ENCODE assay signal across 26 mouse cellular contexts in genomic region chr8:110967326-110967725, GRCm38 (mm10). TPM values are rescaled to one million over a fixed set of nuclear protein-coding genes. Genes with fewer than 3 reads are reported as not detected.
DNase-seq lines count a peak whose midpoint lies in the region; ATAC-seq and TF ChIP-seq lines count a peak whose summit lies in the region.
"Had no signal": no experiment of that assay in that cellular context is flagged by ENCODE, and none has a peak within 500 bp of the region (broad histone marks: within the 10 kb centered on the region; RNA-seq: fewer than 3 reads in every experiment).

No protein-coding gene starts in this region.

- H3K27me3 ChIP-seq in cerebellum, adult 2 months (ENCODE audit: control insufficient read depth, insufficient read depth, low read length), result no peaks in the 10 kb centered on the region
- no peaks in the 10 kb centered on the region for H3K27me3 ChIP-seq in forebrain, embryonic 16.5 days (replicated peaks; ENCODE audit: control insufficient read depth, insufficient read depth, low read length)
- H3K27me3 ChIP-seq: embryonic facial prominence, embryonic 13.5 days; forebrain, embryonic 13.5 days; heart, embryonic 13.5 days; hindbrain, embryonic 13.5 days; limb, embryonic 15.5 days; liver, embryonic 15.5 days; lung, embryonic 15.5 days; neural tube, embryonic 13.5 days had no signal

- no peak overlapping the region for H3K4me2 ChIP-seq in forebrain, embryonic 16.5 days (ENCODE audit: low read length)
- H3K4me2 ChIP-seq: embryonic facial prominence, embryonic 13.5 days; forebrain, embryonic 13.5 days; heart, embryonic 13.5 days; hindbrain, embryonic 13.5 days; limb, embryonic 15.5 days; liver, embryonic 15.5 days; lung, embryonic 15.5 days; neural tube, embryonic 13.5 days had no signal

- DNase-seq in heart, adult 11 months, result peak; percentile 92
- DNase-seq in heart, postnatal 10 days, result no peak
- DNase-seq in cerebellum, adult 11 months, result peak; percentile 67
- DNase-seq in cerebellum, adult 2 months, result peak; percentile 76 to 90
- DNase-seq in cerebellum, postnatal 25 days, result peak; percentile 74 to 82
- no peak for DNase-seq in c-Kit-positive CD71-positive TER-119-positive erythroid progenitor cells, embryonic 14.5 days (ENCODE audit: low spot score)
- DNase-seq: embryo, embryonic 11 days; gastrocnemius, postnatal 25 days; kidney, adult 18-20 months; left cerebral cortex, postnatal 4 days; thymus, adult 2 months; thymus, postnatal 4 days had no signal

- no peak overlapping the region for H3K9ac ChIP-seq in forebrain, embryonic 16.5 days (replicated peaks; ENCODE audit: low read depth, low read length)
- H3K9ac ChIP-seq: embryonic facial prominence, embryonic 13.5 days; forebrain, embryonic 13.5 days; heart, embryonic 13.5 days; hindbrain, embryonic 13.5 days; limb, embryonic 15.5 days; liver, embryonic 15.5 days; lung, embryonic 15.5 days; neural tube, embryonic 13.5 days had no signal

- no peak overlapping the region for H3K27ac ChIP-seq in cerebellum, adult 2 months (ENCODE audit: insufficient read depth, low read length)
- H3K27ac ChIP-seq in forebrain, embryonic 16.5 days (ENCODE audit: low read length), result no peak overlapping the region
- H3K27ac ChIP-seq: embryonic facial prominence, embryonic 13.5 days; forebrain, embryonic 13.5 days; heart, embryonic 13.5 days; hindbrain, embryonic 13.5 days; limb, embryonic 15.5 days; liver, embryonic 15.5 days; lung, embryonic 15.5 days; neural tube, embryonic 13.5 days had no signal

- no peak overlapping the region for H3K4me3 ChIP-seq in cerebellum, adult 2 months (replicated peaks; ENCODE audit: insufficient read depth, low read depth, low read length)
- no peak overlapping the region for H3K4me3 ChIP-seq in forebrain, embryonic 16.5 days (replicated peaks; ENCODE audit: low read length)
- H3K4me3 ChIP-seq: embryonic facial prominence, embryonic 13.5 days; forebrain, embryonic 13.5 days; heart, adult 2 months; heart, embryonic 13.5 days; hindbrain, embryonic 13.5 days; limb, embryonic 15.5 days; liver, embryonic 15.5 days; lung, embryonic 15.5 days; myocyte; neural tube, embryonic 13.5 days had no signal

- no peak for ATAC-seq in forebrain, embryonic 16.5 days
- ATAC-seq: activated CD4-positive, CD25-positive, alpha-beta regulatory T cell, adult 4 months; forebrain, embryonic 13.5 days; inflammation-experienced regulatory T-cells, adult 6 months; midbrain, embryonic 16.5 days had no signal

- intact Hi-C loops in heart, postnatal 10 days (cut with DNase I), result loop anchor here (5.0 kb wide), 1 partner anchor 65 kb away; the partner anchor contains the start of gene Fuk

- peaks cover 5% of the 10 kb centered on the region for H3K36me3 ChIP-seq in forebrain, embryonic 16.5 days (ENCODE audit: control insufficient read depth, insufficient read depth)
- H3K36me3 ChIP-seq: lung, embryonic 15.5 days had no signal

- H3K4me1 ChIP-seq in cerebellum, adult 2 months (ENCODE audit: control insufficient read depth, insufficient read depth, low read length), result peaks cover 22% of the 10 kb centered on the region
- peaks cover 19% of the 10 kb centered on the region for H3K4me1 ChIP-seq in forebrain, embryonic 16.5 days (replicated peaks; ENCODE audit: control insufficient read depth, insufficient read depth, low read length)

- no peak for TF ChIP-seq POLR2A in cerebellum, adult 2 months (IDR thresholded peaks at IDR 0.05; ENCODE audit: borderline replicate concordance, insufficient read depth, low read length)

- H3K9me3 ChIP-seq in forebrain, embryonic 16.5 days (ENCODE audit: control insufficient read depth, low read length), result no peaks in the 10 kb centered on the region
- H3K9me3 ChIP-seq: embryonic facial prominence, embryonic 13.5 days; forebrain, embryonic 13.5 days; heart, embryonic 13.5 days; hindbrain, embryonic 13.5 days; limb, embryonic 15.5 days; liver, embryonic 15.5 days; lung, embryonic 15.5 days; neural tube, embryonic 13.5 days had no signal

- TF ChIP-seq CTCF in cerebellum, adult 2 months (IDR thresholded peaks at IDR 0.05; ENCODE audit: borderline replicate concordance, insufficient read depth, low read depth, low read length), result no peak

- WGBS in cerebellum, adult 2 months, result 5% methylated on average over 9 of the region's 9 CpGs
- WGBS in forebrain, embryonic 16.5 days, result 72% methylated on average over 9 of the region's 9 CpGs

RNA-seq across cellular contexts. Expression of gene Ddx19a, which starts 30.3 kb away (rescaled TPM):
- 10 to 100 TPM; 39.2 to 41.1 TPM for total RNA-seq in heart, postnatal 10 days (2021)
- 29.4 and 32.1 TPM in 2 replicates for polyA plus RNA-seq in cerebellum, adult 2 months (2012; rRNA removed)
- polyA plus RNA-seq in forebrain, embryonic 16.5 days (2015; fragmentation: Nextera tagmentation; extraction: Ambion mirVana), result 11.7 and 11.9 TPM in 2 replicates

RNA-seq across cellular contexts. Expression of gene St3gal2, which starts 47.6 kb away (rescaled TPM):
- 10 to 100 TPM; 34.4 to 45.3 TPM for total RNA-seq in heart, postnatal 10 days (2021)
- polyA plus RNA-seq in cerebellum, adult 2 months (2012; rRNA removed), result 81.1 and 88.6 TPM in 2 replicates
- 24.7 and 25.2 TPM in 2 replicates for polyA plus RNA-seq in forebrain, embryonic 16.5 days (2015; fragmentation: Nextera tagmentation; extraction: Ambion mirVana)

Comparison
In these comparisons a context has a peak if more than half of its experiments do, and no peak if none do; other contexts are left out.
1. DNase-seq: peak in heart, adult 11 months (single experiment), cerebellum, adult 11 months (single experiment), cerebellum, adult 2 months (2 of 2) and cerebellum, postnatal 25 days (2 of 2); none in heart, postnatal 10 days (0 of 2) and c-Kit-positive CD71-positive TER-119-positive erythroid progenitor cells, embryonic 14.5 days (single experiment).